ENCODE assay signal across 19 mouse cellular contexts in the genomic region with DNA sequence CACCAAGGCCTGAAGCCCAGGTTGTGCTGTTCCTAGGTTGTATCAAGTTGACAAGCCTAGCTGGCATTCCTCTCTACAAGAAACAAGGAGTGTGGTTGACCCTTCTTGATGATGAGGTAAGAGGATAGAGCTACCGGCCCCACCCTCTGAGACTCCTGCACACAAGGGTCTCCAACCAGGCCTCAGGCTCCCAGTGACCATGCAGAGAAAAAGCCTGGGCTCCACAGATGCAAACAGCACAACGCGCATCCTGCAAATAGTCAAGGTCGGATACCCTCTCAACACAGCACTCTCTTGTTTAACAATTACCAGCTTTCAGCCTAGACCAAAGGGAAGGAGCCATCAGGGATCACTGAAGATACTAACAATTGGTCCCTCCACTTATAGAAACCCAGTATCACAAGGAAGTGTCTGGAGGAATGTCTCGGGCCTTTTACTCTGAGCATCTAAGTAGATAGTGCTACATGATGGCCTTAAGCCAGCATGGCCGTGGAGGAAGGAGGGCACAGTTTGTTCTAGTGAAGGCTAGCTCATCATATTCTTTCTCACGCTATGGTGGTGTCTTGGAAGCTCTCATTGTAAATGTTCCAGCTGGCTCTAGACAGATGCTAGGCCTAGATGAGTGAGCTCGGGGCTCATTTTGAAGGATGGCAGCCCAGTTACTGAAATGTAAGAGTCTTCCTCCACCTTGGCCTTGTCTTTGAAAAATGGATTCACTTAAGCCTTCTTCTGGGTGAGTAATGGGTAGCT. TPM values are rescaled to one million over a fixed set of nuclear protein-coding genes. Genes with fewer than 3 reads are reported as not detected.
DNase-seq lines count a peak whose midpoint lies in the region; ATAC-seq and TF ChIP-seq lines count a peak whose summit lies in the region.
"Had no signal": no experiment of that assay in that cellular context is flagged by ENCODE, and none has a peak within 500 bp of the region (broad histone marks: within the 10 kb centered on the region; RNA-seq: fewer than 3 reads in every experiment).

No protein-coding gene starts in this region.

- 90% methylated on average over 8 of the region's 8 CpGs for WGBS in embryonic facial prominence, embryonic 11.5 days
- 85% methylated on average over 8 of the region's 8 CpGs for WGBS in embryonic facial prominence, embryonic 10.5 days
- WGBS in forebrain, embryonic 15.5 days = 79% methylated on average over 8 of the region's 8 CpGs
- whole genome bisulfite sequencing in forebrain, embryonic 12.5 days = 87% methylated on average over 8 of the region's 8 CpGs
- WGBS in forebrain, postnatal 0 days = 86% methylated on average over 8 of the region's 8 CpGs
- 87% methylated on average over 8 of the region's 8 CpGs for WGBS in forebrain, embryonic 14.5 days
- WGBS in heart, embryonic 10.5 days = 81% methylated on average over 8 of the region's 8 CpGs
- 78% methylated on average over 8 of the region's 8 CpGs for WGBS in heart, adult 2 months

- intact Hi-C loops in heart, adult 2 months (cut with DNase I) = loop anchor here (5.0 to 10.0 kb wide), 3 partner anchors 224 to 531 kb away; no protein-coding TSS in a partner anchor

- no peak for DNase-seq in embryonic facial prominence, embryonic 11.5 days (ENCODE audit: low spot score)
- no peak for DNase-seq in embryonic facial prominence, embryonic 10.5 days (ENCODE audit: low spot score)
- no peak for DNase-seq in forebrain, postnatal 0 days
- DNase-seq in forebrain, embryonic 14.5 days (ENCODE audit: low spot score) = no peak
- peak; percentile 66 for DNase-seq in heart, embryonic 10.5 days (ENCODE audit: low spot score)
- DNase-seq in heart, adult 2 months = no peak
- DNase-seq: adrenal gland, adult 8-10 months; adrenal gland, postnatal 14 days; adrenal gland, postnatal 36 days; B cell, adult 2 months had no signal

- TF ChIP-seq EP300 in heart, adult 2 months (IDR thresholded peaks at IDR 0.05; ENCODE audit: insufficient read depth, low read depth, low read length) = no peak

- no peak for TF ChIP-seq CTCF in forebrain, postnatal 0 days (IDR thresholded peaks at IDR 0.05; ENCODE audit: low read depth)
- no peak for TF ChIP-seq CTCF in heart, adult 2 months (IDR thresholded peaks at IDR 0.05)

- TF ChIP-seq POLR2A in heart, adult 2 months (IDR thresholded peaks at IDR 0.05; ENCODE audit: insufficient read depth, low read depth, low read length) = no peak

- no peaks in the 10 kb centered on the region for H3K9me3 ChIP-seq in embryonic facial prominence, embryonic 11.5 days (replicated peaks; ENCODE audit: control insufficient read depth, low read length)
- no peaks in the 10 kb centered on the region for H3K9me3 ChIP-seq in embryonic facial prominence, embryonic 10.5 days
- H3K9me3 ChIP-seq in forebrain, embryonic 15.5 days = no peaks in the 10 kb centered on the region
- no peaks in the 10 kb centered on the region for H3K9me3 ChIP-seq in forebrain, embryonic 12.5 days
- no peaks in the 10 kb centered on the region for H3K9me3 ChIP-seq in forebrain, postnatal 0 days (ENCODE audit: low read length)
- no peaks in the 10 kb centered on the region for H3K9me3 ChIP-seq in forebrain, embryonic 14.5 days (replicated peaks; ENCODE audit: control insufficient read depth, low read length)
- no peaks in the 10 kb centered on the region for H3K9me3 ChIP-seq in heart, embryonic 10.5 days
- H3K9me3 ChIP-seq: embryonic facial prominence, embryonic 12.5 days had no signal

- no peak overlapping the region for H3K27ac ChIP-seq in embryonic facial prominence, embryonic 11.5 days (replicated peaks; ENCODE audit: low read depth, low read length)
- no peak overlapping the region for H3K27ac ChIP-seq in embryonic facial prominence, embryonic 10.5 days (replicated peaks)
- H3K27ac ChIP-seq in forebrain, embryonic 15.5 days (replicated peaks) = 0 out of 2 replicates have a peak overlapping the region, but pooled peaks have one; percentile 31
- H3K27ac ChIP-seq in forebrain, embryonic 12.5 days = no peak overlapping the region
- no peak overlapping the region for H3K27ac ChIP-seq in forebrain, postnatal 0 days (ENCODE audit: low read depth, low read length)
- no peak overlapping the region; the same call in 1 of the 2 replicates for H3K27ac ChIP-seq in forebrain, embryonic 14.5 days (ENCODE audit: low read depth, low read length)
- H3K27ac ChIP-seq in heart, embryonic 10.5 days = no peak overlapping the region
- no peak overlapping the region for H3K27ac ChIP-seq in heart, adult 2 months
- H3K27ac ChIP-seq: embryonic facial prominence, embryonic 12.5 days had no signal

- no peaks in the 10 kb centered on the region for H3K79me2 ChIP-seq in heart, adult 2 months (replicated peaks; ENCODE audit: control insufficient read depth, insufficient read depth, low read length)

- no peak overlapping the region for H3K4me3 ChIP-seq in embryonic facial prominence, embryonic 11.5 days (ENCODE audit: low read depth, low read length)
- H3K4me3 ChIP-seq in embryonic facial prominence, embryonic 10.5 days = no peak overlapping the region
- H3K4me3 ChIP-seq in forebrain, embryonic 15.5 days = no peak overlapping the region
- H3K4me3 ChIP-seq in forebrain, embryonic 12.5 days (replicated peaks) = no peak overlapping the region
- H3K4me3 ChIP-seq in forebrain, postnatal 0 days (ENCODE audit: low read depth, low read length) = no peak overlapping the region
- H3K4me3 ChIP-seq in forebrain, embryonic 14.5 days (ENCODE audit: low read depth, low read length) = no peak overlapping the region
- no peak overlapping the region for H3K4me3 ChIP-seq in heart, embryonic 10.5 days
- H3K4me3 ChIP-seq in heart, adult 2 months = no peak overlapping the region
- H3K4me3 ChIP-seq: embryonic facial prominence, embryonic 12.5 days had no signal

- 0 out of 2 replicates have a peak, but pooled peaks have one; percentile 31 for ATAC-seq in embryonic facial prominence, embryonic 11.5 days (replicated peaks; ENCODE audit: insufficient number of reproducible peaks, low FRiP score, low TSS enrichment, low read depth)
- ATAC-seq in forebrain, embryonic 15.5 days (replicated peaks) = no peak
- no peak for ATAC-seq in forebrain, embryonic 12.5 days (ENCODE audit: low FRiP score)
- peak; percentile 8; the same call in 1 of the 2 replicates for ATAC-seq in forebrain, postnatal 0 days
- ATAC-seq in forebrain, embryonic 14.5 days = no peak
- ATAC-seq: activated CD4-positive, CD25-positive, alpha-beta regulatory T cell, adult 4 months; CD4-positive, CD25-positive, alpha-beta regulatory T cell, adult 4 months; Patski had no signal

- H3K36me3 ChIP-seq in embryonic facial prominence, embryonic 11.5 days (replicated peaks; ENCODE audit: control insufficient read depth, insufficient read depth, low read depth, low read length) = no peaks in the 10 kb centered on the region
- H3K36me3 ChIP-seq in embryonic facial prominence, embryonic 10.5 days (replicated peaks) = no peaks in the 10 kb centered on the region
- H3K36me3 ChIP-seq in forebrain, embryonic 15.5 days = no peaks in the 10 kb centered on the region
- H3K36me3 ChIP-seq in forebrain, embryonic 12.5 days (replicated peaks) = no peaks in the 10 kb centered on the region
- no peaks in the 10 kb centered on the region for H3K36me3 ChIP-seq in forebrain, postnatal 0 days (ENCODE audit: insufficient read depth)
- H3K36me3 ChIP-seq in forebrain, embryonic 14.5 days (ENCODE audit: control insufficient read depth, insufficient read depth, low read length) = no peaks in the 10 kb centered on the region
- no peaks in the 10 kb centered on the region for H3K36me3 ChIP-seq in heart, embryonic 10.5 days
- no peaks in the 10 kb centered on the region for H3K36me3 ChIP-seq in heart, adult 2 months (ENCODE audit: control insufficient read depth, insufficient read depth, low read length)
- H3K36me3 ChIP-seq: embryonic facial prominence, embryonic 12.5 days; G1E had no signal

- H3K9ac ChIP-seq in embryonic facial prominence, embryonic 11.5 days (replicated peaks; ENCODE audit: low read length) = no peak overlapping the region
- no peak overlapping the region for H3K9ac ChIP-seq in forebrain, embryonic 15.5 days (replicated peaks)
- H3K9ac ChIP-seq in forebrain, embryonic 12.5 days = no peak overlapping the region
- H3K9ac ChIP-seq in forebrain, postnatal 0 days = no peak overlapping the region
- no peak overlapping the region for H3K9ac ChIP-seq in forebrain, embryonic 14.5 days (ENCODE audit: low read length)
- no peak overlapping the region for H3K9ac ChIP-seq in heart, adult 2 months (ENCODE audit: low read depth, low read length)
- H3K9ac ChIP-seq: embryonic facial prominence, embryonic 12.5 days had no signal

- H3K4me1 ChIP-seq in embryonic facial prominence, embryonic 11.5 days (ENCODE audit: control insufficient read depth, insufficient read depth, low read length) = no peaks in the 10 kb centered on the region
- peaks cover 19% of the 10 kb centered on the region for H3K4me1 ChIP-seq in embryonic facial prominence, embryonic 10.5 days
- 0 out of 2 replicates have a peak, but pooled peaks cover 7% of the 10 kb centered on the region for H3K4me1 ChIP-seq in forebrain, embryonic 15.5 days
- H3K4me1 ChIP-seq in forebrain, embryonic 12.5 days = peaks cover 4% of the 10 kb centered on the region; the same call in 1 of the 2 replicates
- H3K4me1 ChIP-seq in forebrain, postnatal 0 days (ENCODE audit: insufficient read depth) = no peaks in the 10 kb centered on the region
- H3K4me1 ChIP-seq in forebrain, embryonic 14.5 days (ENCODE audit: control insufficient read depth, insufficient read depth, low read length) = 0 out of 2 replicates have a peak, but pooled peaks cover 3% of the 10 kb centered on the region
- peaks cover 5% of the 10 kb centered on the region; the same call in 1 of the 2 replicates for H3K4me1 ChIP-seq in heart, embryonic 10.5 days
- H3K4me1 ChIP-seq in heart, adult 2 months (ENCODE audit: control insufficient read depth, insufficient read depth, low read length) = no peaks in the 10 kb centered on the region
- H3K4me1 ChIP-seq: embryonic facial prominence, embryonic 12.5 days had no signal

- no peaks in the 10 kb centered on the region for H3K27me3 ChIP-seq in embryonic facial prominence, embryonic 11.5 days (ENCODE audit: control insufficient read depth, insufficient read depth, low read length)
- peaks cover 10% of the 10 kb centered on the region for H3K27me3 ChIP-seq in embryonic facial prominence, embryonic 10.5 days (replicated peaks; ENCODE audit: low read depth, poor library complexity, severe bottlenecking)
- no peaks in the 10 kb centered on the region for H3K27me3 ChIP-seq in forebrain, embryonic 15.5 days
- peaks cover 25% of the 10 kb centered on the region for H3K27me3 ChIP-seq in forebrain, embryonic 12.5 days
- H3K27me3 ChIP-seq in forebrain, postnatal 0 days (ENCODE audit: insufficient read depth, low read length) = no peaks in the 10 kb centered on the region
- H3K27me3 ChIP-seq in forebrain, embryonic 14.5 days (replicated peaks; ENCODE audit: control insufficient read depth, insufficient read depth, low read length) = no peaks in the 10 kb centered on the region
- H3K27me3 ChIP-seq in heart, embryonic 10.5 days (ENCODE audit: insufficient read depth, poor library complexity, severe bottlenecking) = peaks cover 9% of the 10 kb centered on the region; the same call in 1 of the 2 replicates
- no peaks in the 10 kb centered on the region for H3K27me3 ChIP-seq in heart, adult 2 months (ENCODE audit: control insufficient read depth, insufficient read depth, low read length)
- H3K27me3 ChIP-seq: Patski had no signal

- no peak overlapping the region for H3K4me2 ChIP-seq in embryonic facial prominence, embryonic 11.5 days (ENCODE audit: low read depth, low read length)
- H3K4me2 ChIP-seq in forebrain, embryonic 15.5 days (replicated peaks) = no peak overlapping the region
- no peak overlapping the region for H3K4me2 ChIP-seq in forebrain, embryonic 12.5 days
- H3K4me2 ChIP-seq in forebrain, postnatal 0 days (ENCODE audit: low read depth) = no peak overlapping the region
- no peak overlapping the region for H3K4me2 ChIP-seq in forebrain, embryonic 14.5 days (ENCODE audit: low read length)
- H3K4me2 ChIP-seq: embryonic facial prominence, embryonic 12.5 days had no signal

RNA-seq across cellular contexts. Expression of a gene that starts 24.7 kb away (rescaled TPM):
- not detected in 2 replicates for polyA plus RNA-seq in embryonic facial prominence, embryonic 11.5 days (2014; fragmentation: Nextera tagmentation; extraction: Ambion mirVana)
- not detected in 2 replicates for polyA plus RNA-seq in embryonic facial prominence, embryonic 10.5 days (2016; fragmentation: Nextera tagmentation; extraction: Ambion mirVana)
- polyA plus RNA-seq in forebrain, embryonic 15.5 days (2015; fragmentation: Nextera tagmentation; extraction: Ambion mirVana) = 0.18 and 0.24 TPM in 2 replicates
- 0.09 TPM in 1 of 2 replicates, not detected in the other for polyA plus RNA-seq in forebrain, embryonic 12.5 days (2016; fragmentation: Nextera tagmentation; extraction: Ambion mirVana)
- 0.31 and 0.86 TPM in 2 replicates for total RNA-seq in forebrain, postnatal 0 days (2014; rRNA removed)
- 0.29 and 0.53 TPM in 2 replicates for polyA plus RNA-seq in forebrain, postnatal 0 days (2015; fragmentation: Nextera tagmentation; extraction: Ambion mirVana)
- polyA plus RNA-seq in forebrain, embryonic 14.5 days (2014; fragmentation: Nextera tagmentation; extraction: Ambion mirVana) = 0.07 and 0.55 TPM in 2 replicates
- not detected in 2 replicates for polyA plus RNA-seq in heart, embryonic 10.5 days (2016; fragmentation: Nextera tagmentation; extraction: Ambion mirVana)
- total RNA-seq in heart, adult 2 months (2021) = not detected
- not detected in 2 replicates for polyA plus RNA-seq in heart, adult 2 months (2012; rRNA removed)
- total RNA-seq: adrenal gland, adult 18-20 months; adrenal gland, adult 8-10 months; adrenal gland, postnatal 14 days; adrenal gland, postnatal 36 days; CH12.LX had no signal
- polyA plus RNA-seq: activated CD4-positive, CD25-positive, alpha-beta regulatory T cell, adult 4 months; CD4-positive, CD25-positive, alpha-beta regulatory T cell, adult 4 months; embryonic facial prominence, embryonic 12.5 days; G1E; Patski had no signal

Comparison
In these comparisons a context has a peak if more than half of its experiments do, and no peak if none do; other contexts are left out.
1. ATAC-seq: peak in embryonic facial prominence, embryonic 11.5 days (single experiment) and forebrain, postnatal 0 days (single experiment); none in forebrain, embryonic 15.5 days (single experiment), forebrain, embryonic 12.5 days (single experiment) and forebrain, embryonic 14.5 days (single experiment).